Mouse (Mus musculus) ES-Bruce4 (cell line): ENCODE measurements around the gene Dmbx1. TPM values are rescaled to one million over a fixed set of nuclear protein-coding genes. Genes with fewer than 3 reads are reported as not detected.
A peak's percentile ranks its signal among the peaks of the same experiment; 100 is the strongest.

ENCODE experiments used
- H3K27ac ChIP-seq: 2 replicates; pipeline ENCODE4 v1.5.1; 2012; ENCODE audit warnings: low read length, inconsistent platforms; ENCODE audit not compliant: insufficient read depth
- H3K27me3 ChIP-seq: 2 replicates; pipeline ENCODE4 v1.6.1; 2012; ENCODE audit warnings: mild to moderate bottlenecking, low read length, inconsistent platforms; ENCODE audit not compliant: control insufficient read depth, poor library complexity, insufficient read depth, severe bottlenecking
- H3K36me3 ChIP-seq: 2 replicates; pipeline ENCODE4 v1.6.1; 2012; ENCODE audit warnings: inconsistent platforms, mild to moderate bottlenecking, low read length, moderate library complexity; ENCODE audit not compliant: control insufficient read depth, poor library complexity, insufficient read depth, severe bottlenecking
- H3K4me1 ChIP-seq: one replicate; pipeline ENCODE4 v1.8.1; 2011; ENCODE audit warnings: low read length; ENCODE audit not compliant: control insufficient read depth, insufficient read depth
- H3K4me3 ChIP-seq: 2 replicates; pipeline ENCODE4 v1.5.1; 2011; ENCODE audit warnings: low read depth, mild to moderate bottlenecking, low read length
- H3K9ac ChIP-seq: 2 replicates; pipeline ENCODE4 v1.6.1; 2012; ENCODE audit warnings: low read depth, mild to moderate bottlenecking, inconsistent platforms; ENCODE audit not compliant: poor library complexity, severe bottlenecking
- H3K9me3 ChIP-seq: replicated peaks from 2 replicates; pipeline ENCODE4 v1.6.1; 2012; ENCODE audit warnings: mild to moderate bottlenecking, low read length, inconsistent platforms; ENCODE audit not compliant: control insufficient read depth, poor library complexity, insufficient read depth, severe bottlenecking
- CTCF ChIP-seq: IDR thresholded peaks from one replicate; pipeline ENCODE4 v1.8.1; 2011; ENCODE audit warnings: low read depth, low read length
- EP300 ChIP-seq: IDR thresholded peaks from 2 replicates; pipeline ENCODE4 v1.6.1; 2011; ENCODE audit warnings: low read depth, low read length; ENCODE audit not compliant: insufficient read depth
- POLR2A ChIP-seq: IDR thresholded peaks from one replicate; pipeline ENCODE4 v1.8.1; 2011; ENCODE audit warnings: low read length; ENCODE audit not compliant: insufficient read depth
- polyA plus RNA-seq: library from polyadenylated mRNA; stranded (reverse); fragments of >200 nt; gene quantifications from 2 replicates; pipeline ENCODE4 v1.2.4, GENCODE M21; 2011; ENCODE audit warnings: low read depth; ENCODE audit not compliant: missing spikeins, insufficient read depth, insufficient read length

The Dmbx1 gene
- polyA plus RNA-seq, 1 experiment = 0.88 TPM

GRCm38 (mm10) chr4:115953559-115953958 lies 13.8 kb upstream of the Dmbx1 start:
- H3K36me3 ChIP-seq = no peaks in the 10 kb centered on the region
- peaks cover 2% of the 10 kb centered on the region for H3K4me1 ChIP-seq
- H3K27ac ChIP-seq = no peak overlapping the region
- H3K9me3 ChIP-seq = no peaks in the 10 kb centered on the region
- TF ChIP-seq CTCF (no peak), POLR2A (no peak), EP300 (no peak)
- no peak overlapping the region for H3K4me3 ChIP-seq
- no peak overlapping the region for H3K9ac ChIP-seq
- no peaks in the 10 kb centered on the region for H3K27me3 ChIP-seq

- Histone ChIP-seq H3K36me3 (no peaks in the 10 kb centered on the region), H3K9ac (no peak overlapping the region), H3K4me1 (peaks cover 2% of the 10 kb centered on the region), H3K9me3 (no peaks in the 10 kb centered on the region), H3K27me3 (no peaks in the 10 kb centered on the region), H3K4me3 (no peak overlapping the region), H3K27ac (no peak overlapping the region)
- TF ChIP-seq CTCF (peak; percentile 70), POLR2A (no peak)
Measured at GRCm38 (mm10) chr4:115952758-115953157, 13.0 kb upstream of the Dmbx1 start.

- 0 out of 2 replicates have a peak overlapping the region, but pooled peaks have one; percentile 6 for H3K4me3 ChIP-seq
- H3K4me1 ChIP-seq = no peaks in the 10 kb centered on the region
- no peaks in the 10 kb centered on the region for H3K36me3 ChIP-seq
- peaks cover 11% of the 10 kb centered on the region for H3K27me3 ChIP-seq
- H3K9ac ChIP-seq = 0 out of 2 replicates have a peak overlapping the region, but pooled peaks have one; percentile 24
- no peak overlapping the region for H3K27ac ChIP-seq
- TF ChIP-seq CTCF (no peak), POLR2A (no peak), EP300 (no peak)
- no peaks in the 10 kb centered on the region for H3K9me3 ChIP-seq
Measured at GRCm38 (mm10) chr4:115943669-115944314, 4.1 kb upstream of the Dmbx1 start.

- Histone ChIP-seq H3K36me3 (no peaks in the 10 kb centered on the region), H3K27me3 (peaks cover 25% of the 10 kb centered on the region), H3K9ac (no peak overlapping the region), H3K4me3 (no peak overlapping the region), H3K27ac (no peak overlapping the region), H3K4me1 (no peaks in the 10 kb centered on the region), H3K9me3 (no peaks in the 10 kb centered on the region)
- no peak for TF ChIP-seq EP300
- TF ChIP-seq CTCF = no peak
- TF ChIP-seq POLR2A = no peak
Measured at GRCm38 (mm10) chr4:115941242-115941820, 1.6 kb upstream of the Dmbx1 start.

GRCm38 (mm10) chr4:115940681-115941080 lies 955 bp upstream of the Dmbx1 start:
- Histone ChIP-seq H3K9ac (no peak overlapping the region), H3K27me3 (peaks cover 29% of the 10 kb centered on the region), H3K4me3 (no peak overlapping the region), H3K27ac (no peak overlapping the region), H3K9me3 (no peaks in the 10 kb centered on the region), H3K36me3 (no peaks in the 10 kb centered on the region), H3K4me1 (no peaks in the 10 kb centered on the region)
- no peak for TF ChIP-seq POLR2A
- TF ChIP-seq CTCF = no peak
- TF ChIP-seq EP300 = no peak

GRCm38 (mm10) chr4:115938276-115939160 lies 1.2 kb downstream of the Dmbx1 start:
- no peaks in the 10 kb centered on the region for H3K9me3 ChIP-seq
- H3K27me3 ChIP-seq = peaks cover 22% of the 10 kb centered on the region
- peak overlapping the region; percentile 42 for H3K4me3 ChIP-seq
- H3K27ac ChIP-seq = no peak overlapping the region
- H3K36me3 ChIP-seq = no peaks in the 10 kb centered on the region
- peak overlapping the region; percentile 46 for H3K9ac ChIP-seq
- TF ChIP-seq EP300 (no peak), POLR2A (no peak), CTCF (no peak)
- H3K4me1 ChIP-seq = no peaks in the 10 kb centered on the region
